Mouse (Mus musculus): Measurements from ENCODE around the gene Appl2.

The Appl2 gene

DNA sequence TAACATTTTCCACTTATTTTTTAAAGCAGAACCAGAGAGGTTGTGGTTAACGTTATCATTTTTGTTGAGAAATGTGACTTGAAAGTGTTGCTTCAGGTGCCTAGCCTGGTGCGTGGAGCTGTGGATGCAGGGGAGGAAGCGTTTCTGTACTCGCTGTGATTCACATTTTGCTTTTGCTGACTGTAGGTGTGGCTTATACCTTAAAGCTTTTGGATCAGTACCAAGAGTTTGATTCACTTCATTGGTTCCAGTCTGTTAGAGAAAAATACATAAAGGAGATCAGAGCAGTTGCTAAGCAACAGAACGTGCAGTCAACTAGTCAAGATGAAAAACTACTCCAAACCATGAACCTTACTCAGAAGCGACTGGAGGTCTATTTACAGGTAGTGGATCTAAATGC, 57.7 kb downstream of the Appl2 start:
- DNase-seq (ENCODE audit: low read depth, low spot score), result peak; percentile 59

DNA sequence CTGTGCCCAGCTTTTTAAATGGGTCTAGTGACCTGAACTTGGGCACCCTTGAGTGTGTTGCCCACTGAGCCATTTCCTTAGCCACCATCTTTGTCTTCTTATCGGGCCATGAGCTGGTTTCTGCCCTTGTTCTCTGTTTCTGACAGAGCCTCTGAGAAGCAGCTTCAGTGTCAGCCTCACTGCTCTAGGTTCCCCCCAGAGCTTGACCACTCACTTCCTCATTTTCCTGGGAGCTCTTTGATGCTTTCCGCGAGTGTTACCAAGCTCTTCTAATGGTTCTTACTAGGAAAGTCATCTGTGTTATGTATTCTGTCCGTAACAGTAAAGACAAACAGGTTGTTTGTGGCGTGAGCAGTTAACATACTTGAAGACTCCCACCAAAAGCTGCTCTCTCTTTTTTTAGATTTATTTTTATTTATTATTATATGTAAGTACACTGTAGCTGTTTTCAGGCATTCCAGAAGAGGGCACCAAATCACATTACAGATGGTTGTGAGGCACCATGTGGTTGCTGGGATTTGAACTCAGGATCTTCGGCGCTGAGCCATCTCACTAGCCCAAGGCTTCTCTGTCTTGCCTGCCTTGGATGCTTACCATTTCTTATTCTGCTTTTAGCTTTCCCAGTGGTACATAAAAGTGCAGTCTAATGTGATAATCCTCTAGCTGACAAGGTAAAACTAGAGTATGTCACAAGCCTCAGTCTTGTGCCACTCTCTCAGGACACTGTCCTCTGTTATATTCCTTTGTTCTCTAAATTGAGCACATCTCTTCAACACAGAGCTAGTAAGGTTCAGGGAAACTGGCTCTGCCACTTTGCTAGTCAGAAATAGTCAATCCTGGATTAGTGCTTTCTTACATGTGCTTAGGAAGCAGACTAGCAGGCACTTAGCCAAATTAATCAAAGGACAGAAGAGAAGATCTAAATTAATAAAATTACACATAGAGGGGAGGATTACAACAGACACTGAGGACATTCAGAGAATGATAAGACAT, 82.8 kb downstream of the Appl2 start:
- DNase-seq (ENCODE audit: low read depth, low spot score), result no peak

DNA sequence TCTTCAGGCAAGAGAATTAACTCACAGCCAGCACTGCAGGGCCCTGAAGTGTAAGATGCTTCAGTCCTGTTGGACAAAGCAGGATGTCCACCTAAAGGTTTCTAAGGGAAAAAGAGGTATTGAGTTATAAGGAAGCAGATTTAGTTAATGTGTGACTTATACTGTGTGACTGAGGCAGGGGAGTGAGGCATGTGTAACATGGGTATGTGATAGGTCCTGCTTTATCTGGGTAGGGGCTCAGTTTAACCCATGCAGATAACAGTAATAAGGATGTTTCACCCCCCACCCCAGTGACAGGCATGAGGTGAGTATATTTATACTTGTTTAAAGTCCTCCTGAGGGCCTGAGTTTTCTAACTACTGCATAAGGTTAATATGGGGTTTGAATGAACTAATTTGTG, 85.5 kb downstream of the Appl2 start:
- no peak for DNase-seq (ENCODE audit: low read depth, low spot score)
